Mouse (Mus musculus): ENCODE measurements around the gene Kmt2d.

GRCm38 (mm10) chr15:98823434-98823833, 47.6 kb downstream of the Kmt2d start:
- TF ChIP-seq CTCF (IDR thresholded peaks at IDR 0.05) (peak; percentile 41), EP300 (IDR thresholded peaks at IDR 0.05) (no peak)
